Mouse (Mus musculus): Measurements from ENCODE around the gene Zswim1. TPM values are rescaled to one million over a fixed set of nuclear protein-coding genes. Genes with fewer than 3 reads are reported as not detected.

The Zswim1 gene
- polyA plus RNA-seq, 1 experiment = 11.8 TPM

DNA sequence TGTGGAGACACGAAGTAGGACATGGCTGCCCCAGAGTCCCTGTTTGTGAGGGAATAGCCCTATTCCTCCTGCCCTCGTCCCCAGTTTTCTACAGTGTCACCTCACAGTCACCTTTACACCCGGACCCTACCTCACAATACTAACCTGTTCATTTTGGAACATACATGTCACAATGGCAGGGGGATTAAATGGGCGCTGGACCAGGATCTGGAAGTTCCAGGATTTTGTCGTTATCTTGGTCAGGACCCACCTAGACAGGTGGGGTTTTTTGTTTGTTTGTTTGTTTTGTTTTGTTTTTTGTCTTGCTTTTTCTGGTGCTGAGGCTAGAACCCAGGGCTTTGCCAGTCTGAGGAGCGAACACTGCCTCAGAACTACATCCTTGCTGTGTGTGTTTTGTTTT lies 6.0 kb downstream of the Zswim1 start, which contains the start of gene Spata25:
TSS of gene Spata25 (minus strand) at position 101 of the 400 bp plus-strand sequence.
- no peak for TF ChIP-seq CTCF (conservative IDR thresholded peaks at IDR 0.05; ENCODE audit: insufficient read depth, insufficient read length, low read depth, low read length)
- Histone ChIP-seq H3K36me3 (ENCODE audit: control insufficient read depth, insufficient read depth, low read length) (peaks cover 3% of the 10 kb centered on the region; the same call in 1 of the 2 replicates), H3K27me3 (replicated peaks; ENCODE audit: control insufficient read depth, insufficient read depth, low read length) (no peaks in the 10 kb centered on the region), H3K27ac (ENCODE audit: insufficient read depth, low read depth, low read length) (no peak within 1 kb of the TSS), H3K4me3 (ENCODE audit: insufficient read depth, low read depth, low read length) (no peak within 1 kb of the TSS), H3K4me1 (ENCODE audit: control insufficient read depth, insufficient read depth, low read length) (no peaks in the 10 kb centered on the region; the same call in 1 of the 2 replicates)
- no peak for DNase-seq
- 92% methylated on average over 6 of the region's 6 CpGs for WGBS

GRCm38 (mm10) chr2:164829090-164829489 lies 6.6 kb downstream of the Zswim1 start:
- Histone ChIP-seq H3K4me1 (ENCODE audit: control insufficient read depth, insufficient read depth, low read length) (no peaks in the 10 kb centered on the region), H3K27ac (ENCODE audit: insufficient read depth, low read depth, low read length) (no peak overlapping the region), H3K36me3 (ENCODE audit: control insufficient read depth, insufficient read depth, low read length) (peaks cover 3% of the 10 kb centered on the region; the same call in 1 of the 2 replicates), H3K27me3 (replicated peaks; ENCODE audit: control insufficient read depth, insufficient read depth, low read length) (no peaks in the 10 kb centered on the region), H3K4me3 (ENCODE audit: insufficient read depth, low read depth, low read length) (no peak overlapping the region)
- no peak for DNase-seq
- TF ChIP-seq POLR2A (IDR thresholded peaks at IDR 0.05; ENCODE audit: low read depth, low read length) = no peak
- TF ChIP-seq CTCF (conservative IDR thresholded peaks at IDR 0.05; ENCODE audit: insufficient read depth, insufficient read length, low read depth, low read length) = no peak
- 98% methylated on average over 1 of the region's 1 CpGs for WGBS

DNA sequence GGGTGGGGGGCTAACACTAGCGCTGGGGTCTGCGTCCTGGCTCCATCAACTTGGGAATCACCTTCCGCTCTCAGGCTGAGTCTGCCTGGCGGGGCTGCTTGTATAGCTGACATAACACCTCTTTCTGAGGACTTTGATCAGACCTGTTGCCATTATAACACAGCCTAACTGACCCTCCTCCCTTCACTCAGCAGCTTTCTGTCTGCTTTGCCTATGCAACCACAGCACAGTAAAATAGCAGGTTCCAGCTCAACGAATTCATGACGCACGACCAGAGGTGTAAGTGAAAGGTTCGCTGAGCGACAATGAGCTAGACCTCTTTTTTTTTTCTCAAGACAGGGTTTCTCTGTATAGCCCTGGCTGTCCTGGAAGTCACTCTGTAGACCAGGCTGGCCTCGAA lies 8.5 kb downstream of the Zswim1 start:
- Histone ChIP-seq H3K4me1 (ENCODE audit: control insufficient read depth, insufficient read depth, low read length) (0 out of 2 replicates have a peak, but pooled peaks cover 3% of the 10 kb centered on the region), H3K4me3 (ENCODE audit: insufficient read depth, low read depth, low read length) (no peak overlapping the region), H3K36me3 (ENCODE audit: control insufficient read depth, insufficient read depth, low read length) (no peaks in the 10 kb centered on the region), H3K27me3 (replicated peaks; ENCODE audit: control insufficient read depth, insufficient read depth, low read length) (no peaks in the 10 kb centered on the region), H3K27ac (ENCODE audit: insufficient read depth, low read depth, low read length) (no peak overlapping the region)
- DNase-seq = peak; percentile 33
- TF ChIP-seq CTCF (conservative IDR thresholded peaks at IDR 0.05; ENCODE audit: insufficient read depth, insufficient read length, low read depth, low read length) (no peak), POLR2A (IDR thresholded peaks at IDR 0.05; ENCODE audit: low read depth, low read length) (no peak)
- 47% methylated on average over 10 of the region's 10 CpGs for WGBS

DNA sequence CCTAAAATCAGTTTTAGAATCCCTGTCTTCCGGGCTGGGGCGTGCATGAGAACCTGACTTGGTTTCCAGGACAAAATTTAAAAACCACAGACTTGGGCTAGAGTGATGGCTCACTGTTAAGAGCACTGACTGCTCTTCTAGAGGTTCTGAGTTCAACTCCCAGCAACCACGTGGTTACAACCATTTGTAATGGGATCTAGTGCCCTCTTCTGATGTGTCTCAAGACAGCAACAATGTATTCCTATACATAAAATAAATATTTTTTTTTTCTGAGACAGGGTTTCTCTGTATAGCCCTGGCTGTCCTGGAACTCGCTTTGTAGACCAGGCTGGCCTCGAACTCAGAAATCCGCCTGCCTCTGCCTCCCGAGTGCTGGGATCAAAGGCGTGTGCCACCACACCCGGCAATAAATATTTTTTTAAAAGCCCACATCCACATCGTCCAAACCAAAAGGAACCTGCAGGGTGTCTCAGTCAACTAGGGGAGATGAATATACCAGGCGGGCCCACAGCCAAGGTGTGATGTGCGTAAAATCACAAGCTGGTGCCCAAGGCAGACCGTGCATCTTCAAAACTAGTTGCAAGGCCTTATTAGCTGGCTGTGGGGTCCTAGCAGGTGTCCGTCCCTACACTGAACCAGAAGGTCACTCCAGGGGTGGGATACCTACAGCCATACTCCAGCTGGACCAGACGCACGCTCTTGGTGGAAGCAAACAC lies 9.7 kb downstream of the Zswim1 start:
- WGBS = 61% methylated on average over 16 of the region's 16 CpGs
- no peak for TF ChIP-seq POLR2A (IDR thresholded peaks at IDR 0.05; ENCODE audit: low read depth, low read length)
- TF ChIP-seq CTCF (conservative IDR thresholded peaks at IDR 0.05; ENCODE audit: insufficient read depth, insufficient read length, low read depth, low read length) = no peak
- Histone ChIP-seq H3K27ac (ENCODE audit: insufficient read depth, low read depth, low read length) (no peak overlapping the region), H3K36me3 (ENCODE audit: control insufficient read depth, insufficient read depth, low read length) (no peaks in the 10 kb centered on the region), H3K4me1 (ENCODE audit: control insufficient read depth, insufficient read depth, low read length) (0 out of 2 replicates have a peak, but pooled peaks cover 3% of the 10 kb centered on the region), H3K4me3 (ENCODE audit: insufficient read depth, low read depth, low read length) (peak overlapping the region; percentile 71; the same call in 1 of the 2 replicates), H3K27me3 (replicated peaks; ENCODE audit: control insufficient read depth, insufficient read depth, low read length) (no peaks in the 10 kb centered on the region)
- DNase-seq = no peak

DNA sequence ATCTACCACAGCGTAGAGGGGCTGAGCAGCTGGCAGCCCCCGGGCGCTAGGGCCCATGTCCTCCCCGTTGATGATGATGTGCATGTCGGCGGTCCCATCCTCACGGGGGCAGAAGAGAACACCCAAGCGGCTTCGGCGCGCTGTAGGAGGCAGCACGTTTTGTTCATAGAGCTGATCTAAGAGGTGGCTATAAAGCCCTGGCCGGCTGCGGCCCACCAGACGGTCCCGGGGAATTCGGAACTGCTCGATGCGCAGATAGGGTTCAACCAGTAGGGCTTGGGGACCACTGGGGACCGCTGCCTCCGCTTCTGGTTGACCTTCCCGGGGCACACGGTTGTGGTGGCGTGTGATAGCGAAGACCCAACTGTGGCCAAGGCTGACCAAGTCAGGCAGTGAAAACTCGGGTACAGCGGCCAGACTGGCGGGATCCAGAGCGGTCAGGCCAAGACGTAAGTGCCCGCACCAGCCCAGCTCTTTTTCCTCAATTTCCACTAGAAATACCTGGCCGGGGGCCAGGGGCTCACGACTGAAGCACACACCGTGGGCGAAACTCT lies 10.3 kb downstream of the Zswim1 start, which contains the start of gene Ctsa:
TSS of gene Ctsa (plus strand) at position 126 of the 554 bp plus-strand sequence.
- TF ChIP-seq POLR2A (IDR thresholded peaks at IDR 0.05; ENCODE audit: low read depth, low read length) (peak; percentile 9), CTCF (conservative IDR thresholded peaks at IDR 0.05; ENCODE audit: insufficient read depth, insufficient read length, low read depth, low read length) (peak; percentile 64)
- no peaks in the 10 kb centered on the region for H3K27me3 ChIP-seq (replicated peaks; ENCODE audit: control insufficient read depth, insufficient read depth, low read length)
- 0 out of 2 replicates have a peak, but pooled peaks cover 3% of the 10 kb centered on the region for H3K4me1 ChIP-seq (ENCODE audit: control insufficient read depth, insufficient read depth, low read length)
- WGBS = 1% methylated on average over 35 of the region's 35 CpGs
- DNase-seq = peak; percentile 81
- no peaks in the 10 kb centered on the region for H3K36me3 ChIP-seq (ENCODE audit: control insufficient read depth, insufficient read depth, low read length)
- peak within 1 kb of the TSS; percentile 76 for H3K27ac ChIP-seq (ENCODE audit: insufficient read depth, low read depth, low read length)
- H3K4me3 ChIP-seq (ENCODE audit: insufficient read depth, low read depth, low read length) = peak within 1 kb of the TSS; percentile 71

- WGBS = under 1% methylated on average over 31 of the region's 31 CpGs
- no peak for TF ChIP-seq POLR2A (IDR thresholded peaks at IDR 0.05; ENCODE audit: low read depth, low read length)
- TF ChIP-seq CTCF (conservative IDR thresholded peaks at IDR 0.05; ENCODE audit: insufficient read depth, insufficient read length, low read depth, low read length) = no peak
- H3K27me3 ChIP-seq (replicated peaks; ENCODE audit: control insufficient read depth, insufficient read depth, low read length) = no peaks in the 10 kb centered on the region
Observed at GRCm38 (mm10) chr2:164833314-164833959, 11.0 kb downstream of the Zswim1 start, which contains the start of gene Neurl2. Gene Neurl2 (minus strand): TSS chr2:164833456.

More at GRCm38 (mm10) chr2:164833314-164833959, 11.0 kb downstream of the Zswim1 start, which contains the start of gene Neurl2:
- 0 out of 2 replicates have a peak, but pooled peaks cover under 1% of the 10 kb centered on the region for H3K36me3 ChIP-seq (ENCODE audit: control insufficient read depth, insufficient read depth, low read length)
- peak within 1 kb of the TSS; percentile 71 for H3K4me3 ChIP-seq (ENCODE audit: insufficient read depth, low read depth, low read length)
- peak; percentile 97 for DNase-seq
- peak within 1 kb of the TSS; percentile 76 for H3K27ac ChIP-seq (ENCODE audit: insufficient read depth, low read depth, low read length)
- 0 out of 2 replicates have a peak, but pooled peaks cover 3% of the 10 kb centered on the region for H3K4me1 ChIP-seq (ENCODE audit: control insufficient read depth, insufficient read depth, low read length)
